Mouse (Mus musculus) liver, embryonic 15.5 days (tissue): ENCODE results near the gene Olfr1019. TPM values are rescaled to one million over a fixed set of nuclear protein-coding genes. Genes with fewer than 3 reads are reported as not detected.

Experiments
- ATAC-seq: fragments of 200-750 bp; cut with Nextera tagmentation; 2 replicates; pipeline ENCODE4 v1.8.0; 2017; ENCODE audit warnings: moderate number of reproducible peaks, mild to moderate bottlenecking, moderate library complexity; ENCODE audit not compliant: insufficient read depth
- H3K27ac ChIP-seq: fragments of 300-500 bp; sonication (generic); replicated peaks from 2 replicates; pipeline ENCODE4 v1.5.1; 2015; ENCODE audit warnings: mild to moderate bottlenecking, inconsistent platforms
- H3K27me3 ChIP-seq: fragments of 300-500 bp; sonication (generic); 2 replicates; pipeline ENCODE4 v1.6.1; 2015; ENCODE audit warnings: mild to moderate bottlenecking, inconsistent platforms
- H3K36me3 ChIP-seq: fragments of 300-500 bp; sonication (generic); replicated peaks from 2 replicates; pipeline ENCODE4 v1.6.1; 2015; ENCODE audit warnings: moderate library complexity, mild to moderate bottlenecking, inconsistent platforms
- H3K4me1 ChIP-seq: fragments of 300-500 bp; sonication (generic); replicated peaks from 2 replicates; pipeline ENCODE4 v1.6.1; 2015; ENCODE audit warnings: inconsistent platforms
- H3K4me2 ChIP-seq: fragments of 300-500 bp; sonication (generic); 2 replicates; pipeline ENCODE4 v1.6.1; 2015; ENCODE audit warnings: moderate library complexity, mild to moderate bottlenecking, inconsistent platforms
- H3K4me3 ChIP-seq: fragments of 300-500 bp; sonication (generic); replicated peaks from 2 replicates; pipeline ENCODE4 v1.5.1; 2015; ENCODE audit warnings: mild to moderate bottlenecking, inconsistent platforms
- H3K9ac ChIP-seq: fragments of 300-500 bp; sonication (generic); 2 replicates; pipeline ENCODE4 v1.6.1; 2015; ENCODE audit warnings: moderate library complexity, mild to moderate bottlenecking, inconsistent platforms
- H3K9me3 ChIP-seq: fragments of 300-500 bp; sonication (generic); replicated peaks from 2 replicates; pipeline ENCODE4 v1.6.1; 2016; ENCODE audit warnings: inconsistent platforms
- WGBS: fragments of 180-500 bp; shearing (Covaris S2); methylation state at CpG from one replicate; pipeline ENCODE4 v1.1.7; 2015; ENCODE audit warnings: mixed read lengths; ENCODE audit not compliant: insufficient replicate concordance; 5-methylcytosine and 5-hydroxymethylcytosine counted together
- polyA plus RNA-seq: library from polyadenylated mRNA; unstranded; fragments of >200 nt; fragmentation: Nextera tagmentation; extraction: Ambion mirVana; gene quantifications from 2 replicates; pipeline ENCODE4 v1.2.1, GENCODE M21; 2015

The Olfr1019 gene
- polyA plus RNA-seq = not detected in 2 replicates

DNA sequence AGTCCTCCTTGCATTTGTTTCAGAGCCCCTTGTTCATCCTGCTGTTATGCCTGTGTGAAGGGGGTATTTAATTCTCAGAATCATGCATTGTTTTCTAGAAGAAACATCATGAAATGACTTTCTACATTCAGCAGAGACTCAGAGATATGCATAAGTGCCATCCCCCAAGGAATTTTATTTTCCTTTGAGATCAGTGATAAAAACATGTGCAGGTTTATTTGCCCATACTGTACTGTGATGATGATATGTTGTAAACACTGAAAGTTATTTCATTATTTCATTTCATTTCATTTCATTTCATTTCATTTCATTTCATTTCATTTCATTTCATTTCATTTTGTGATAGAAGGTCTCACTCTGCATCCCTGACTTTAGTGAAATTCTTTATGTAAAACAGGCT, at the start of gene Olfr1019:
Gene Olfr1019, minus strand, starts transcription at position 101 of the 400 bp plus-strand sequence.
- Histone ChIP-seq H3K27ac (no peak within 1 kb of the TSS), H3K27me3 (no peaks in the 10 kb centered on the region), H3K9ac (no peak within 1 kb of the TSS)

DNA sequence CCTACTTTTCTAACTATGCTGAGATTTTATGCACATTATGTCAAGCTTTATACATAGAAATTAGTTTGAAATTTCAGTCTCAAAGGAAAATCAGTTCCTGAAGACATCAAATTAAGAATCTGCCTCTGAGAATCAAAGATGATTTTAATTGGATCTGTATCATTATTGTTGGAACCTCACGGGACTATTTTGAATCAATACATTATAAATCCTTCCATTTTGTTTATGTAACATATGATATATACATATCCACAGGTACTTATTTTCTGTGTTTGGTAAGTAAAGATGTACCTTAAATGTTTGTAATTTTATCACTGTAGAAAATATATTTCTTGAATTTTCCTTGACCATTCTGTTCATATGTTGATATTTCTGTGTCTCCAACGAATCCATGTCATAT, 40.1 kb upstream of the Olfr1019 start, which contains the start of gene Olfr1023:
Gene Olfr1023, plus strand, starts transcription at position 301 of the 400 bp plus-strand sequence.
- Histone ChIP-seq H3K27me3 (no peaks in the 10 kb centered on the region), H3K4me1 (no peaks in the 10 kb centered on the region), H3K9me3 (no peaks in the 10 kb centered on the region), H3K9ac (no peak within 1 kb of the TSS), H3K27ac (no peak within 1 kb of the TSS), H3K4me2 (no peak within 1 kb of the TSS), H3K4me3 (no peak within 1 kb of the TSS), H3K36me3 (no peaks in the 10 kb centered on the region)
- no peak for ATAC-seq
- 52% methylated on average over 2 of the region's 2 CpGs for WGBS

More for the DNA sequence above, at the start of gene Olfr1019:
- no peak for ATAC-seq
- Histone ChIP-seq H3K36me3 (no peaks in the 10 kb centered on the region), H3K4me2 (no peak within 1 kb of the TSS), H3K4me1 (no peaks in the 10 kb centered on the region), H3K9me3 (no peaks in the 10 kb centered on the region), H3K4me3 (no peak within 1 kb of the TSS)

DNA sequence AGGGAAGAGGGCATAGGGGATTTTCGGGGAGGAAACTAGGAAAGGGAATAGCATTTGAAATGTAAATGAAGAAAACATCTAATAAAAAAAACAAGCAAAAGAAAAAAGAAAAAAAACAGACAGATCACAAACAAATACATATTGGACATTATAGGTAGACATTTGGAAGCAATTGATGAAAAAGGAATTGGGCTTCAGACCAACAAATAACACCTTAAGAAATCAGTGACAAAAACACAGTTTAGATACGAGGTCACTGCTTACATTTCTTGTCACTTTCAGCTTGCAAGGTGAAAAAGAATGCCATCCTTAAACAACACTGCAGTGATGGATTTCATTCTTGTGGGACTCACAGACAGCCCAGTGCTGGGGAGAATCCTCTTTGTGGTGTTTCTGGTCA, 23.0 kb upstream of the Olfr1019 start, which contains the start of gene Olfr1022:
Gene Olfr1022, plus strand, starts transcription at position 301 of the 400 bp plus-strand sequence.
- no peak within 1 kb of the TSS for H3K9ac ChIP-seq
- no peak within 1 kb of the TSS for H3K4me2 ChIP-seq
- H3K9me3 ChIP-seq = no peaks in the 10 kb centered on the region
- H3K36me3 ChIP-seq = no peaks in the 10 kb centered on the region
- no peak within 1 kb of the TSS for H3K27ac ChIP-seq
- no peak within 1 kb of the TSS for H3K4me3 ChIP-seq
- no peaks in the 10 kb centered on the region for H3K27me3 ChIP-seq
- ATAC-seq = no peak
- H3K4me1 ChIP-seq = no peaks in the 10 kb centered on the region
- 36% methylated on average over 2 of the region's 2 CpGs for WGBS

DNA sequence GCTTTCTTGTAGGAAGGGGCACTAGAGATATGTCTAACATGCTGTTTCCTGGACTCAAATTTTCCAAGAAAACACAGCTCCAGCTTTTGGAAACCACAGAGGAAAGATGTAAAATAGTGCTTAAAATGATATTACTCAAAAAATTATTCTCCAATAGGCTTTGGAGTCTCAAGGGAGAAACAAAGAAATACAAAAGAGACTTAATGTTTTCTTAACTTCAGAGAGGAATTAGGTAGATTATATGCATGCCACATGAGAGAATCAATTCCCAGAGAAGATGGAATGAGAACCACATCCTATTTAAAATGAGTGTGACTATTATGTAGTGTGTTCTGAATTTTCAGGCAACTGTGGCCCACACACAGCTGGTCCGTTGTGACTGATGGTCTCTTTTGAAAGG, 1.4 kb upstream of the Olfr1019 start, which contains the start of gene Olfr1020:
Gene Olfr1020, plus strand, starts transcription at position 301 of the 400 bp plus-strand sequence.
- Histone ChIP-seq H3K4me3 (no peak within 1 kb of the TSS), H3K4me1 (no peaks in the 10 kb centered on the region), H3K9me3 (no peaks in the 10 kb centered on the region), H3K9ac (no peak within 1 kb of the TSS), H3K27me3 (no peaks in the 10 kb centered on the region), H3K36me3 (no peaks in the 10 kb centered on the region), H3K27ac (no peak within 1 kb of the TSS), H3K4me2 (no peak within 1 kb of the TSS)
- ATAC-seq = no peak
- 48% methylated on average over 1 of the region's 1 CpGs for WGBS

DNA sequence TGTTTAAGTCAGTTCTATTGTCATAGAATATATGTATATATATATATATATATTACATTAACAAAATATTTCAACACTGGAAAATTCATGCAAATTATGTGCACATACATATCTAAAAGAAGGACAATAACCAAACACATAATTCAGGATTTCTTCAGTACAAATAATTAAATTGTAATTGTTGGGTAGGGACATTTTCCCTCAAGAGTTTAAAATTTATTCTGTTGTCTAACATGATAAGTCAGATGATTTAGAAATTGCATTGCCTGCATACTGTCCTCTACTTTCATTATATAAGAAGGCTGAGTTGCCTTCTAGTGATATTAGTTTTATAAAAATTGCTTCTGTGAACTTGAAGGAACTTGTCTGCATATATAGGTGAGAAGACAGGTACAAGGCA, 27.1 kb downstream of the Olfr1019 start, which contains the start of gene Olfr1018:
Gene Olfr1018, plus strand, starts transcription at position 301 of the 400 bp plus-strand sequence.
- no peaks in the 10 kb centered on the region for H3K4me1 ChIP-seq

DNA sequence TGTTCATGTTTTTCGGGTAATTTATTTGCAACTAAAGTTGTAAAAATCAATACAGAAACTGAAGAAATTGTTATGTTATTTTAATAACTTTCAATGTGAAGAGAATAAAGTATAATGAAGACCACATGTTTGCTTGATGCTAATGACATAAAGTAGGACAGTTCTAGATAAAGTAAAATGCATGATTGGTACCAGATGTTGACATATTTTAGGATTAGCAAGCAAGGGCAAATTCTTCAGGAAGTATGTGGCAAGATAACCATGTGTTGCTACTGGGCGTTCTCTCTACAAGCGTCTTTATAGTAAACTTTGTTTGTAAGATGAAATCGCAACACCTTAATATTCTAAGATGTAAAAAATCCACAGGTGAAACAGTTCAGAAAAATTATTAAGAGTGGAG, 40.8 kb downstream of the Olfr1019 start:
- Histone ChIP-seq H3K4me1 (no peaks in the 10 kb centered on the region), H3K9me3 (no peaks in the 10 kb centered on the region), H3K4me2 (no peak overlapping the region), H3K36me3 (no peaks in the 10 kb centered on the region), H3K27ac (no peak overlapping the region), H3K27me3 (no peaks in the 10 kb centered on the region), H3K9ac (no peak overlapping the region), H3K4me3 (no peak overlapping the region)
- no peak for ATAC-seq
- 65% methylated on average over 4 of the region's 4 CpGs for WGBS

More for the DNA sequence above, 27.1 kb downstream of the Olfr1019 start, which contains the start of gene Olfr1018:
- H3K9me3 ChIP-seq = no peaks in the 10 kb centered on the region
- no peak within 1 kb of the TSS for H3K27ac ChIP-seq
- no peaks in the 10 kb centered on the region for H3K36me3 ChIP-seq
- no peak within 1 kb of the TSS for H3K4me3 ChIP-seq
- H3K9ac ChIP-seq = no peak within 1 kb of the TSS
- no peak within 1 kb of the TSS for H3K4me2 ChIP-seq
- H3K27me3 ChIP-seq = no peaks in the 10 kb centered on the region
- no peak for ATAC-seq

DNA sequence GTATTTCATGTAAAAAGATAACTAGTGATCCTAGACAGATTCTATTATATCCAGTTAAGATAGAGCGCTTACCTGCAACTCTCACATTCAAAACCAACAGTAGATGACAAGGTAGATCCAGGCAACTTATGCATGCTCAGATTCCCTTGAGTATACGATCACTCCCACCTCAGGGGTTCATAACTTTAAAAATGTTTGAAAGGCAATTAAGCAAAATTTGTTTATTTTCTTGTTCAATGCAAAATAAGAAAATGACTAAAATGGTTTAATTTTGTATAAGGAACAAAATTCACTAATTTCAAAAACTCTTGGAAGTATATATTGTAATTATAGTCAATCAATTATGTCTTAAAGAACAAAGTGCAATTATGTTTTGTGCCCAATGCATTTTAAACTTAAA, 42.8 kb downstream of the Olfr1019 start, which contains the start of gene Olfr1016:
Gene Olfr1016, minus strand, starts transcription at position 101 of the 400 bp plus-strand sequence.
- WGBS = 58% methylated on average over 2 of the region's 2 CpGs
- H3K9me3 ChIP-seq = no peaks in the 10 kb centered on the region
- no peaks in the 10 kb centered on the region for H3K4me1 ChIP-seq
- no peaks in the 10 kb centered on the region for H3K36me3 ChIP-seq
- H3K27me3 ChIP-seq = no peaks in the 10 kb centered on the region
- H3K4me2 ChIP-seq = no peak within 1 kb of the TSS
- ATAC-seq = no peak
- H3K27ac ChIP-seq = no peak within 1 kb of the TSS
- no peak within 1 kb of the TSS for H3K9ac ChIP-seq
- no peak within 1 kb of the TSS for H3K4me3 ChIP-seq

DNA sequence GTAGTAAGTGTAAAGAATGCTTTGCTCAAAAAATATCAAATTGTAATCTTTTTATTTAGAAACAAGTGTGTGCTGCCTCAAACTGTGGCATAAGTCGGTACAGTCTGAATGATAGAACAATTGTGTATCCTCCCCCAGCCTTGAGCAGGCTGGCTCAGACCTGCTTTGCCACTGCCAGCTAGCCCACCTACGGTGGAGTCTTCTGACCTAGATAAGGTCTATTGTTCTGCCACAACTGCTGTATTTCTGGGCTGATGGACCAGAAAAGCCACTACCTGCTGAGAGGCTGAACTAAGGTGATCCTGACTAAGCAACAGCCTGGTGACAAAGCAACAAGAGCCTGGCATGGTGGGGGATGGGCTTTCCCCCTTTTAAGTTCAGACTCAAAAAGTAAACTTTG, 53.0 kb downstream of the Olfr1019 start:
- no peaks in the 10 kb centered on the region for H3K4me1 ChIP-seq
- H3K27me3 ChIP-seq = no peaks in the 10 kb centered on the region
- 48% methylated on average over 2 of the region's 2 CpGs for WGBS
- no peaks in the 10 kb centered on the region for H3K9me3 ChIP-seq
- no peak overlapping the region for H3K27ac ChIP-seq
- H3K36me3 ChIP-seq = no peaks in the 10 kb centered on the region
- H3K4me2 ChIP-seq = no peak overlapping the region
- no peak for ATAC-seq
- no peak overlapping the region for H3K9ac ChIP-seq
- no peak overlapping the region for H3K4me3 ChIP-seq

Other genes starting within 250 kb of the Olfr1019 start
- gene Olfr1000, start 233.6 kb downstream of the Olfr1019 start, polyA plus RNA-seq = not detected in 2 replicates
- gene Olfr1002, start 194.8 kb downstream of the Olfr1019 start, polyA plus RNA-seq = not detected in 2 replicates
- gene Olfr154, start 181.0 kb downstream of the Olfr1019 start, polyA plus RNA-seq = not detected in 2 replicates
- gene Olfr1006, start 166.7 kb downstream of the Olfr1019 start, polyA plus RNA-seq = not detected in 2 replicates
- gene Olfr1008, start 156.1 kb downstream of the Olfr1019 start, polyA plus RNA-seq = not detected in 2 replicates
- not detected in 2 replicates for gene Olfr1009, start 130.1 kb downstream of the Olfr1019 start, polyA plus RNA-seq
- not detected in 2 replicates for gene Olfr1012, start 82.7 kb downstream of the Olfr1019 start, polyA plus RNA-seq
- not detected in 2 replicates for gene Olfr1013, start 78.4 kb downstream of the Olfr1019 start, polyA plus RNA-seq
- gene Olfr1014, start 72.8 kb downstream of the Olfr1019 start, polyA plus RNA-seq = not detected in 2 replicates
- gene Olfr1015, start 63.5 kb downstream of the Olfr1019 start, polyA plus RNA-seq = not detected in 2 replicates
- not detected in 2 replicates for gene Olfr1016, start 42.9 kb downstream of the Olfr1019 start, polyA plus RNA-seq
- not detected in 2 replicates for gene Olfr1018, start 27.0 kb downstream of the Olfr1019 start, polyA plus RNA-seq
- not detected in 2 replicates for gene Olfr1020, start 1.5 kb upstream of the Olfr1019 start, polyA plus RNA-seq
- not detected in 2 replicates for gene Olfr1022, start 23.1 kb upstream of the Olfr1019 start, polyA plus RNA-seq
- gene Olfr1023, start 40.2 kb upstream of the Olfr1019 start, polyA plus RNA-seq = not detected in 2 replicates
- gene Olfr1024, start 59.6 kb upstream of the Olfr1019 start, polyA plus RNA-seq = not detected in 2 replicates
- not detected in 2 replicates for gene Olfr1025-ps1, start 69.7 kb upstream of the Olfr1019 start, polyA plus RNA-seq
- gene Olfr1026, start 76.1 kb upstream of the Olfr1019 start, polyA plus RNA-seq = not detected in 2 replicates
- gene Olfr1028, start 105.0 kb upstream of the Olfr1019 start, polyA plus RNA-seq = not detected in 2 replicates
- gene Olfr1029, start 128.4 kb upstream of the Olfr1019 start, polyA plus RNA-seq = not detected in 2 replicates
- gene Olfr1030, start 133.8 kb upstream of the Olfr1019 start, polyA plus RNA-seq = not detected in 2 replicates
- gene Olfr1031, start 144.8 kb upstream of the Olfr1019 start, polyA plus RNA-seq = not detected in 2 replicates
- not detected in 2 replicates for gene Olfr1032, start 160.1 kb upstream of the Olfr1019 start, polyA plus RNA-seq
- gene Olfr1033, start 175.2 kb upstream of the Olfr1019 start, polyA plus RNA-seq = 0.98 and 1.3 TPM in 2 replicates
- 0.05 TPM in 2 replicates for gene Olfr1034, start 200.4 kb upstream of the Olfr1019 start, polyA plus RNA-seq
- not detected in 2 replicates for gene Olfr1036, start 228.5 kb upstream of the Olfr1019 start, polyA plus RNA-seq
- gene Olfr1037, start 241.9 kb upstream of the Olfr1019 start, polyA plus RNA-seq = not detected in 2 replicates